Mouse (Mus musculus) CH12.LX (cell line): ENCODE measurements at regions not wholly inside any gene's neighbourhood (a gene's known extent, or its start where the extent isn't known, plus 50 kb on each side); places are given as distances from the start of the nearest gene placed in this dataset.

Experiments used
- CHD1 ChIP-seq: IDR thresholded peaks from 2 replicates; pipeline ENCODE4 v1.6.1; 2012; ENCODE audit warnings: low read depth, low read length, improper control_type of control experiment, inconsistent platforms
- CHD2 ChIP-seq: IDR thresholded peaks from 2 replicates; pipeline ENCODE4 v1.6.1; 2011; ENCODE audit warnings: low read length, improper control_type of control experiment
- CTCF ChIP-seq, 2 experiments: IDR thresholded peaks in 1 of 2; conservative IDR thresholded peaks in 1 of 2; 2 replicates each; pipeline ENCODE4 v1.5.1; 2011 to 2012; ENCODE audit warnings: low read depth in 2 of 2, low read length in 2 of 2, improper control_type of control experiment in 1 of 2, inconsistent platforms in 1 of 2, mild to moderate bottlenecking in 1 of 2, moderate library complexity in 1 of 2
- MAX ChIP-seq: IDR thresholded peaks from 2 replicates; pipeline ENCODE4 v1.6.1; 2011; ENCODE audit warnings: low read length, improper control_type of control experiment
- MAZ ChIP-seq: IDR thresholded peaks from 2 replicates; pipeline ENCODE4 v1.6.1; 2012; ENCODE audit warnings: low read depth, mild to moderate bottlenecking, inconsistent platforms, low read length, improper control_type of control experiment, moderate library complexity
- POLR2A ChIP-seq: IDR thresholded peaks from 2 replicates; pipeline ENCODE4 v1.6.1; 2011; ENCODE audit warnings: low read depth, mild to moderate bottlenecking, improper control_type of control experiment, low read length
- TBP ChIP-seq: conservative IDR thresholded peaks from 2 replicates; pipeline ENCODE4 v1.6.1; 2011; ENCODE audit warnings: low read depth, low read length, improper control_type of control experiment
- ZC3H11A ChIP-seq: IDR thresholded peaks from 2 replicates; pipeline ENCODE4 v1.6.1; 2012; ENCODE audit warnings: low read depth, mild to moderate bottlenecking, inconsistent platforms, low read length, improper control_type of control experiment

DNA sequence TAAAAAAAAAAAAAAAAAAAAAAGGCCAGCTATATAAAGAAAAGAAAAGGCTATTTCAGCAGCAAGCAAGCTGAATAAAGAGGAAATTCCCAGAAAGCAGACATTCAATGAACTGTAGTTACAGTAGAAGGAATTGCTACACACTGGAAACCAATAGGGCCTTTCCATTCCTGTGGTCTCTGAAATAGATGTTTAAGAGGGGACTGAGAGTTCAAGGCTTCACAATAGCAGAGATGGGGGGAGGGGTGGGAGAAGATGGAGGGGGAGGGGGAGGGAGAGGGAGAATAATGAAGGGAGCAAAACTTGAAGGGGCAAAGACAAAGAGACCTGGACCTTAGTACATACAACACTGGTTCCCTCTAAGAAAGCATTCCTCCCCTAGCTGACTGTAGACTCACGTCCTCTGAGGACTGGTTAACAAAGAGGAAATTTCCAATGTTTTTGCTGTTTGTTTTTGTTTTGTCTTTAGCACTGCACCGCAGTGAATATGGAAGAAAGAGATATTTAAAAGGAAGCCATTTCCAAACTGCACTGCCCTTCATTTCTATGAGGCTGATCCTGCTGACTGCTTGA is 119.8 kb upstream of the Irak1bp1 start:
- TF ChIP-seq MAZ, result no peak
- 0 out of 2 replicates have a peak, but pooled peaks have one; percentile 4 for TF ChIP-seq TBP
- TF ChIP-seq CTCF (conservative IDR thresholded peaks at IDR 0.05 in 1 of 2, IDR thresholded peaks at IDR 0.05 in 1 of 2; ENCODE audit: low read depth in 2 of 2, low read length in 2 of 2), result no peak
- TF ChIP-seq CHD2, result peak; percentile 70
- no peak for TF ChIP-seq POLR2A
- TF ChIP-seq CHD1, result no peak
- no peak for TF ChIP-seq MAX
- no peak for TF ChIP-seq ZC3H11A
